Mouse (Mus musculus): Measurements from ENCODE around the gene Skiv2l. TPM values are rescaled to one million over a fixed set of nuclear protein-coding genes. Genes with fewer than 3 reads are reported as not detected.

The Skiv2l gene
- total RNA-seq, 2 experiments from 2014 or later: 19.0 to 24.6 TPM

DNA sequence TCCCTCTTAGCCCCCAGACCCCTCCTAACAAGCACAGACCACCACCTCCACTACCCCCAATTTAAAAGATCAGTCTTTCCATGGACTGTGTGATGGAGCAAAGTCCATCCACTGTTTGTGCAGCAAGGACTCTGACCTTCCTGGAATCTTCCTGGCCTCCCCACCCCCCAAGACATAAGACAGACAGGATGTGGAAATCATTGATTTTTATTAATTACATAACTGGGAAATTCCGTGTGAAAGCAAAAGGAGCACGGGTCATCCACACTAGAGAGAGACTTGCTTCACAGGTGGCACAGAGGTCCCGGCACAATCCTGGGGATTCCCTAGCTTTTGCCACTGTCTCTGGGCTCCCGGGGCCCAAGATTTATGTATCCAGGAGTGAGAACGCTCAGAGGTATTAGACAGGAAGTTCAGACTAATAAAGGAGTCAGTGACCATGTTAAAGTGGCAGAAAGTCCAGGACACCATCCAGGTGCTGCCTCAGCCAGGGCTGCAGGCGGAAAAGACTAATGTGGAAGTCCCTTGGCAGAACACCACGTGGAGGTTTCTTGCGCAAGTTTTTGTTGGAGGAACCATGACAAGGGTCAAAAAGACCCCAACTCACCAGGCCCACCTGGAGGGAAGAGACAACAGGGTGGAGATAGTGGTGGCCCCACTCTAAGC is 12.5 kb upstream of the Skiv2l start, which contains the start of gene Cfb:
TSS of gene Cfb (minus strand) at position 103 of the 666 bp plus-strand sequence.
- DNase-seq: no peak
- intact Hi-C loops (cut with DNase I): no loop called here
- no peak for TF ChIP-seq CTCF (IDR thresholded peaks at IDR 0.05)
- Histone ChIP-seq H3K27ac (0 out of 2 replicates have a peak within 1 kb of the TSS, but pooled peaks have one; percentile 13), H3K4me3 (peak within 1 kb of the TSS; percentile 19; the same call in 1 of the 2 replicates)

DNA sequence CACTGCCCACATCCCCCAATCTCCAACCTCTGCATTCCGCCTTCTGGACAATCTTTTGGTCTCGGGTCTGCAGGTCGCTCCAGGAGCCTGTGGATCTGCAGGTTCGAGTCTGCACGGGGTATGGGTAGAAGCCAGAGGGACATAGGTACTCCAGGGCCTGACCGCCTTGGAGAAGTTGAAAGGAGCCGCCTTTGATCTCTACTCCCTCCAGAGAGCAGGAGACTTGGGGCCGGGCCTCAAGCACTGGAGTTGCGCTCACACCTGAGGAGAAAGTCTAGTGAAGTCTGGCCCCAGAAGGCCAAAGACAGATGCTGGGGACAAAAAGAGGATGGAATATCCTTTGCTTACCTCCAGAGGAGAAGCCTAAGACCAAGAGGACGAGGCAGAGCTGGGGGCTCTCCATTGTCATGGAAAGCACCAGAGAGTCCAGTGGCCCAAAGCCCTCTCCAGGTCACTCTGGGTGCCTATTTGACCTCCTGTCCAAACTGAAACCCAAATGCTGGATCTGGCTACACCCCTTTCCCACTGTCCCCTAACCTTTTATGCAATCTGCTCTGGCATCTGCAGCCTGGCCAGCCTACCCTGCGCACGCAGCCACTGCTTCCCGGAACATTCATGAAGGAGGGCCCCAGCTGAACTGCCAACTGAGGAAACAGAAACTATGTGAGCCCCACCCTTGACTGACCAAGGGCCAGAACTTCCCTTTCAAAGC is 11.8 kb upstream of the Skiv2l start:
- no peak for TF ChIP-seq CTCF (IDR thresholded peaks at IDR 0.05)
- peak overlapping the region; percentile 19; the same call in 1 of the 2 replicates for H3K4me3 ChIP-seq
- peak; percentile 58 for DNase-seq
- 0 out of 2 replicates have a peak overlapping the region, but pooled peaks have one; percentile 13 for H3K27ac ChIP-seq
- intact Hi-C loops (cut with DNase I): no loop called here

DNA sequence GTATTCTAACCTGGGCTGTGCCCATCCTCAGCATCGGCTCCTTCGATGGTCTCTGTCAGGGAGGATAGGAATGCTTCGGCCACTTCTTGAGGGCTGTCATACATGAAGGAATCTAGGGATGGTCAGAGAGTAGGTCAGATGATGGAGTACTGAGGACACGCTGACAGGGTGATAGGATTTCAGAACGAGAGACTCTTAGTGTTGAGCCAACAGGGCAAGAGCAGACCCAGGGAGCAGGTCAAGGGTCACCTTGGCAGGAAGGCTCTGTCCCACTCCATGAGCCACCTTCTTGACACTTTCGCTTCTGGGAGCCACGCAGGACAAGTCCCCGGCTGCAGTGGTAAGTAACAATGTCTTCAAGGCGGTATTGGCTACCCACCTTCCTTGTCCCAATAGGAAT is 10.5 kb upstream of the Skiv2l start:
- no peak overlapping the region for H3K27ac ChIP-seq
- H3K4me3 ChIP-seq: no peak overlapping the region
- intact Hi-C loops (cut with DNase I): no loop called here
- DNase-seq: no peak
- TF ChIP-seq CTCF (IDR thresholded peaks at IDR 0.05): no peak

DNA sequence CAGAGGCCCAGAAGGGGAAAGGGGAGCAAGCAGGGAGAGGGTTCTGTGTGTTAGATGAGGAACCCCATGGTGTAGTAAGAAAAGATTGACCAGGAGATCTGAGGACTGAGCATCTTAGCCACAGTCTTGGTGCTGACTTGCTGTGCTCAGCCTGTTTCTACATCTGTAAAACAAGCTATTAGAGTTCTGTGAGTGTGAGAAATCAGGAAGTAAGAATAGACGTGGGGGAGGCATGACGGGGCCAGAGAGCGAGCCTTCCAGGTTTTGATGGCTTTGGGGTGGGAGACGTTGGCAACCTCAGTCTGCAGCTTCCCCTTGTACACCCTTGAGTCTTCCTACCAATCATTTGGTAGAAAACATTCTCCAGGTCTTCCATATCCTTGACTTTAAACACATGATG is 8.7 kb upstream of the Skiv2l start:
- H3K27ac ChIP-seq: no peak overlapping the region
- no peak for DNase-seq
- TF ChIP-seq CTCF (IDR thresholded peaks at IDR 0.05): no peak
- intact Hi-C loops (cut with DNase I): no loop called here
- no peak overlapping the region for H3K4me3 ChIP-seq

GRCm38 (mm10) chr17:34855825-34856224 is 5.8 kb upstream of the Skiv2l start:
- no peak overlapping the region for H3K4me3 ChIP-seq
- peak; percentile 62 for DNase-seq
- no peak overlapping the region for H3K27ac ChIP-seq
- peak; percentile 90 for TF ChIP-seq CTCF (IDR thresholded peaks at IDR 0.05)
- intact Hi-C loops (cut with DNase I): loop anchor here (1.0 to 2.0 kb wide), 2 partner anchors 56 to 129 kb away; no protein-coding TSS in a partner anchor

GRCm38 (mm10) chr17:34854761-34855160 is 4.8 kb upstream of the Skiv2l start:
- intact Hi-C loops (cut with DNase I): loop anchor here (1.0 to 2.0 kb wide), 2 partner anchors 58 to 130 kb away; no protein-coding TSS in a partner anchor
- TF ChIP-seq CTCF (IDR thresholded peaks at IDR 0.05): no peak
- no peak overlapping the region for H3K4me3 ChIP-seq
- H3K27ac ChIP-seq: no peak overlapping the region
- no peak for DNase-seq

DNA sequence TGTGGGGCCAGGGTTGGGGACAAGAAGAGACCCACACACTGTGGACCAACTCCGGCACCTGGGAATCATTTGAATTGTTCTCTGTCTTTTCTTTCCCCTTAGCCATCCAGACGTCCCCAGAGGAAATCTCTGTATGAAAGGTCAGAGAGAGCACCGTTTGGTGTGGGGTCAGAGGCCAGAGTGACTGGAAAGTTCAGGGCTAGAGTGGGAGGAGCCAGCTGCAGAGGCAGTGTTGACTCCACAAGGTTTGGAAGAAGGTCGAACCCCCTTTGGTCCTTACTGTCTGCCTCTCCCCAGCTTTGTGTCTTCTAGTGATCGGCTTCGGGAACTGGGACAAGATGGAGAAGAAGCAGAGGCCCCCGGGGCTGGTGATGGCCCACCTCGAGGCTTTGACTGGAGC is 3.5 kb upstream of the Skiv2l start:
- no peak for DNase-seq
- H3K27ac ChIP-seq: no peak overlapping the region
- TF ChIP-seq CTCF (IDR thresholded peaks at IDR 0.05): no peak

DNA sequence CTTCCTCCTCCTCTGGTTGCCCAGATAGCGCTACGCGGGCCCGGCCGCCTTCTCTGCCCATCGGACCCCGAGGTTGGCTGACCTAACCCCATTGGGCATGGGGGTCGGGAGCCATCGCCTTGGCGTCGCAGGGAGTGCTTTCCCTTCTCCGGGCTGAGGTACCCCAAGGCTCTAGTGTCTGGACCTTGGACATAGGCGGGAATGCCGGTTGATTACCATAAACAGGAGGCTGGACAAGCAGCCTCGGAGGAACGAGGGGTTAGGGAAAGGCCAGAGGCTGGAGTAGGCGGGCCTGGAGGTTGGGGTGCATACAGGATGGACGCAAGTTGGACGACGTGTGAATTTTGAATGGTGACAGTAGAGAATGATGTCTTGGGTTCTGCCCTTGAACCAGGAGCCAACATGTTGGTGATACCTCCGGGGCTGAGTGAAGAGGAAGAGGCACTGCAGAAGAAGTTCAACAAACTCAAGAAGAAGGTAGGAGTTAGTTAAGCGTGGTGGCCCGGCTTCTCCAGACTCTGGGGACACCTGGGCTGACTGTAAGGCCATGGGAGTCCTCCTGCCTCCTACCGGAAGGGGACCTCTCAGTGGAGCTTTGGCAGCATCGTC is 611 bp upstream of the Skiv2l start:
- intact Hi-C loops (cut with DNase I): loop anchor here (2.0 kb wide), 1 partner anchor 44 kb away; no protein-coding TSS in a partner anchor

More for the DNA sequence above, 3.5 kb upstream of the Skiv2l start:
- intact Hi-C loops (cut with DNase I): no loop called here
- no peak overlapping the region for H3K4me3 ChIP-seq

GRCm38 (mm10) chr17:34847615-34848014 is 2.4 kb downstream of the Skiv2l start:
- intact Hi-C loops (cut with DNase I): no loop called here
- no peak for DNase-seq
- TF ChIP-seq CTCF (IDR thresholded peaks at IDR 0.05): no peak

More for the DNA sequence above, 611 bp upstream of the Skiv2l start:
- DNase-seq: no peak
- TF ChIP-seq CTCF (IDR thresholded peaks at IDR 0.05): no peak
- H3K4me3 ChIP-seq: peak overlapping the region; percentile 85
- H3K27ac ChIP-seq: peak overlapping the region; percentile 87

GRCm38 (mm10) chr17:34847192-34847591 is 2.8 kb downstream of the Skiv2l start:
- no peak for DNase-seq
- H3K4me3 ChIP-seq: no peak overlapping the region
- TF ChIP-seq CTCF (IDR thresholded peaks at IDR 0.05): no peak
- intact Hi-C loops (cut with DNase I): no loop called here
- H3K27ac ChIP-seq: no peak overlapping the region

More at GRCm38 (mm10) chr17:34847615-34848014, 2.4 kb downstream of the Skiv2l start:
- Histone ChIP-seq H3K4me3 (no peak overlapping the region), H3K27ac (no peak overlapping the region)

- H3K27ac ChIP-seq: no peak overlapping the region
- intact Hi-C loops (cut with DNase I): no loop called here
These were observed 5.1 kb downstream of the Skiv2l start for GRCm38 (mm10) chr17:34844884-34845283.

GRCm38 (mm10) chr17:34840736-34841307 is 9.2 kb downstream of the Skiv2l start:
- no peak for DNase-seq
- intact Hi-C loops (cut with DNase I): no loop called here
- no peak overlapping the region for H3K27ac ChIP-seq
- H3K4me3 ChIP-seq: no peak overlapping the region
- TF ChIP-seq CTCF (IDR thresholded peaks at IDR 0.05): no peak

More at GRCm38 (mm10) chr17:34844884-34845283, 5.1 kb downstream of the Skiv2l start:
- H3K4me3 ChIP-seq: no peak overlapping the region
- no peak for DNase-seq
- no peak for TF ChIP-seq CTCF (IDR thresholded peaks at IDR 0.05)

All from gastrocnemius, adult 2 months (tissue).